Mouse (Mus musculus) natural killer cell, adult 2 months (primary cell): ENCODE measurements around the gene Cldn4.

Experiments
- DNase-seq, 2 experiments: peaks; one replicate each; pipeline ENCODE4 v3.0.0; 2022; ENCODE audit warnings: low spot score in 2 of 2

The Cldn4 gene

DNA sequence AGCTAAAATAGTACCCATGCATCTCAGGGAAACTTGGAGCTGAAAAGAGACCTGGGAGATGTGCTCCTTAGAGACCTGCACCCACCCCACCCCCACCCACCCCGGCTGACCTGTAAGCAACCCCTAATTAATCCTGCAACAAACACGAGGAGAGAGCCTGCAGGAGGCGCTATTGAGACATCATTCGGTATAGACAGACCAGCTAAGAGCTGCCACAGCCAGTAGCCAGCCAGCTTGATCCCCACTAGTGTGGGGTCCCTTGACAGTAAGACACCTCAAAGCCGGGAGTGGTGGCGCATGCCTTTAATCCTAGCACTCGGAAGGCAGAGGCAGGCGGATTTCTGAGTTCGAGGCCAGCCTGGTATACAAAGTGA, 13.8 kb downstream of the Cldn4 start:
- peak; percentile 72 to 74 for DNase-seq

DNA sequence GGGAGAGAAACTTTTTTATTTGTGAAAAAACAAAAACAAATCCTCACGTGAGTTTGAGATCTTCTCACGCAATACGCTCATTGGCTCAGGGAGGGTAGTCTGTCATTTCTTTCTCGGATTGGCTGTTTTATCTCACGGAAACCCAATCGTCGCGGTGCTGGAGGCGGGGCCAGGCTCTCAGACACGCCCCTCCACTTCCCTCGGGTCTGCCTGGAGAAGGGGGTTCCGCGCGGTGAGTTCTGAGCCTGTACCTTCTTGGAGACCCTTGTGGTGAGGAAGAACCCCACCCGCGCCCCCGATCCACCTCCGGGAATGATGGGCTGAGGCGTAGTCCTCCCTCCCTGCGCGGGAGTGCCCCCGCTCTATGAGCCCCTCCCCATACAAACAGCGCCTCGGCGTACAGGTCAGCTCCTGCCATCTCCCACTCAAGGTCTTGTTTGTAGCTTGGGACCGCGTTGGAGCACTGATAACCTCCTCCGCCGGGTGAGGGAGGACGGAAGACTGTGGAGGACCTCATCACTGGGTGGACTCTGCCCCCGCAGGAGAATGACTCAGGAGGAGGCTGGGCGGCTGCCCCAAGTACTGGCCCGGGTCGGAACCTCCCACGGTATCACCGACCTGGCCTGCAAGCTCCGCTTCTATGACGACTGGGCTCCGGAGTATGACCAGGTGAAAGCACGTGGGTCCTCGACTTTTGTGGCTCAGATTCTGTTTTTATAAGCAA, 14.4 kb downstream of the Cldn4 start, which contains the start of gene Mettl27:
Mettl27 (plus strand) TSS at position 190 of the 724 bp plus-strand sequence.
- peak; percentile 81 to 85 for DNase-seq

DNA sequence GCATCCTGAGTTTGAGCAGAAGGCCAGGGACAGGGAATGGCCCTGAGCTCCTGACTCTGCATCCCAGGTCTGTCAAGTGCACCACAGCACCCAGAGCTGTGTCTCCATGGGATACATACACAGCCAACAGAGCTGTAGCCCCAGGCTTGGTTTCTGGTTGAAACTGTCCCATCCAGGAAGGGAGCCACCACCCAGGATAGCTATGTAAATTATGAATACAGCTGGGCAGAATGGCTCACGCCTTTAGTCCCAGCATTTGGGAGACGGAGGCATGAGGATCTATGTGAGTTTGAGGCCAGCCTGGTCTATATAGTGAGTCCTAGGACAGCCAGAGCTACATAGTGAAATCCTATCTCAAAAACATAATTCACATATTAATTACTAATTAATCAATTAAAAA, 16.7 kb downstream of the Cldn4 start:
- no peak for DNase-seq

GRCm38 (mm10) chr5:134926726-134927125, 20.0 kb downstream of the Cldn4 start:
- DNase-seq = no peak

- DNase-seq = no peak
These were observed 23.6 kb downstream of the Cldn4 start for GRCm38 (mm10) chr5:134923141-134923540.

DNA sequence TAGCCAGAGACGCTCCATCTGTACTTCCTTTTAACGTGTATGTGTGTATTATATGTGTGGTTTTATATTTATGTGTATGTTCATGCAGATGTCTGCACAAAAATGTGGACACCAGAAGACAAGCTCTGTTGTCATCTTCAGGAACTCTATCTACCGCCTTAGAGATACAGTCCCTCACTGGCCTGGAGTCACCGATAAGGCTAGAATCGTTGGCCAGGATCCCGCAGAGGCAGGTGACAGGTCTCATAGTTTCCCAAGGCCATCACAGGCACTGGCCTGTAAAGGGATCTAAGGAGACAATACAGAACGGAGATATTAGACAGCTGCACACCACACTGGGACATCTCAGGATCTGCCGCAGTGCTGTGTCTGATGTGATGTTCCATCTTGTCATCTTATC, 25.6 kb downstream of the Cldn4 start:
- DNase-seq = no peak

DNA sequence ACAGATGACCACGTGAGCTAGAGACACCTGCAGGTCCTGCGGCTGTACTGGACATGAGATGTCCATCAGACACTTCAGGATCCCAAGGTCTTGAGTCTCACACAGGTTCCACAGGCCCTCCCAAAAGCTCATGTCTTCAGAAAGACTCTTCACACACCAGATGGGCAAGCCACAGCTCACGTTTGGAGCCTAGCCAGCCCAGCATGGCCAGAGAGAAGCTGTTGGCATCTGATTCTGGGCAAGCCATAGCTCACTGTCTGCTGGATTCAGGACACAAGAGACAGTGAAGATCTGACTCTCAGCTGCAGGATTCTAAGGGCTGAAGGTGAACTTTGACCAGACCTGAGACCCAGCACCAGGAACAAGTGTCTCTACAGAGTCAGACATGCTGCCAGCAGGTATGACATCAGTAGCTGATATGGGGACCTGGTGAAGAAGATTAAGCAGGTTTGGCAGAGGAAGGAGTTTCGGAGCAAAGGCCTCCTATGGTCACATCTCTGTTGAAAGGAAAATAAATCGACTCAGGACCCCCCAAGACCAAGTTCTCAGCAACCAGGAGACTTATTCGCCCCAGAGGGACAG, 26.5 kb downstream of the Cldn4 start:
- DNase-seq = no peak

GRCm38 (mm10) chr5:134919097-134919496, 27.6 kb downstream of the Cldn4 start:
- no peak for DNase-seq

DNA sequence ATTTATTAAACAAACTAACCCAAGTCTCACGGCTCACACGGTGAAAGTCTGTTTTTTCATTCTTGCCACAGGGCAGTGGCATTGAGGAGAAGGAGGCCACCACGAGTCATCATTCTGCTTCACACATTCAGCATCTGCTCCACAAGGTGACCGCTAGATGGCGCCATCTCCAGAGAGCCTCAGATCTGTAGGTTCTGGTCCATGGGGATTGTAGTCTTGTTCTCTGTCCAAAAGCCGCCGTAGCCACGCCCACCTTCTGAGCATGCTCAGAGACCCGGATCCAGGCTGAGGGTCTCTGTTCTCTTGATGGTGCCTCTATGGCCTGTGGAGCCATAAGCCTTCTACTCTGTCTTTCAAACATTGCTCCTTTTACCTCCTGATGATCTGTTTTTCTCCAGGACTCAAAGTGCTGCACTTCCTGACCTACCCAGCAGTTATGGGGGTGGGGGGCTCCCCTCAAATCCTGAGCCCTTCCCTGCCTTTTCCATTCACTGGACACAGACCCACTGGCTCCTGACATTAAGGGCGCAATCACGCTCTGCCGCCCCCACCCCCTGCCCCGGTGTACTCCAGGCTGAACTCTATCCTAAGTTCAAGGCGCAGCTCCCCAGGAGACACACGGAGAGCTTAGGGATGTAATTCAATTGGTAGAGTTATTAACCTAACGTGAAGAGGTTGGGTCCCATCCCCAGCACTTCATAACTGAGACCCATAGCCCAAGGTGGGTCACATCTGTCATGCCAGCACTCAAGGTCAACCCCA, 28.5 kb downstream of the Cldn4 start:
- peak; percentile 57 to 62 for DNase-seq

GRCm38 (mm10) chr5:134915311-134915710, 31.4 kb downstream of the Cldn4 start, which contains the start of gene Cldn13:
TSS of gene Cldn13 (minus strand) at chr5:134915526.
- no peak for DNase-seq

DNA sequence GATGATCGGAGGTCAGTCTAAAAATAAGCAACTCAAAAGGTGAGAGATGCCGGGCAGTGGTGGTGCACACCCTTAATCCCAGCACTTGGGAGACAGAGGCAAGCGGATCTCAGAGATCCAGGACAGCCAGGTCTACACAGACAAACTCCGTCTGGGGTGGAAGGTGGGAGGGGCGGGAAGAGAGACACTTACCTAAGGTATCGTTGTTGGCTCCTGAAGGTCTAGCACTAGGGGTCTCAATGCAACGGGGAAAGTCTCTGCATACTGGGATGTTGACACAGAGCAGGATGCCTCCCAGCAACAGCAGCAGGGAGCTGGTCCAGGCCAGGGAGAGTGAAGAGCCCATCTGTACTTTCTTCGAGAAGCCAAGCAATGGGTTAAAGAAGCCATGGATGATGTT, 32.2 kb downstream of the Cldn4 start:
- no peak for DNase-seq

GRCm38 (mm10) chr5:134913753-134914152, 33.0 kb downstream of the Cldn4 start:
- DNase-seq = no peak

- no peak for DNase-seq
These were observed 33.4 kb downstream of the Cldn4 start for GRCm38 (mm10) chr5:134913352-134913751.

GRCm38 (mm10) chr5:134911901-134912300, 34.8 kb downstream of the Cldn4 start:
- no peak for DNase-seq

GRCm38 (mm10) chr5:134907135-134907534, 39.6 kb downstream of the Cldn4 start:
- DNase-seq = peak; percentile 52 to 75

GRCm38 (mm10) chr5:134906633-134907032, 40.1 kb downstream of the Cldn4 start, which contains the start of gene Tmem270:
TSS of gene Tmem270 (minus strand) at chr5:134906733.
- DNase-seq = no peak

- DNase-seq = no peak
These were observed 45.1 kb downstream of the Cldn4 start for GRCm38 (mm10) chr5:134901644-134902027.

DNA sequence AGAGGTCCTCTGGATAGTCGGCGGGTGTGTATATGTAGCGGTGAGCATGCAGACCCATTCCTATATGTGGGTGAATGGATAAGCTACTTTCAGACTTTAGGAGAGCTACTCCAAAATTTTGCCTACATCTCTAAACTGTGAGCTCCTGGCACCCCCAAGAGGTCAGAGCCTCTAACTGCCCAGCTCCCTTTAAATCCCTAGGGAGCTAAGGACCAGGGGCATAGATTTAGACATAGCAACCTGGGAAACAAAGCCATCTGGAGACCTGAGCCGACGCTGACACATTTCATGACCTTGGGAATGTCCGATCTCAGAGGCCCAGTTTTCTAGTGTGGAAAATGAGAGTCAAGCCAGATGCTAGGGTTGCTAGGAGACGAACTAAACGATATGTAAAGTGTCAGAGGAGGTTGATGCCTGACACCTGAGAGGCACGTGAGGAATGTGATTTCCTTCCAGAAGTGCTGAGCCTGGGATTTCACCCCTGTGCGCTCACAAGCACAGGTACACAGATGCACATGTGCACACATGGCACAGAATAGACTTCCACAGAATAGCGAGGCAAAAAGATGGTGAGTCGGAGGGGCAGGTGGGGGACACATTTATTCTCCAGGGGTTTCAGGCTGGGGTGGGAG, 45.6 kb downstream of the Cldn4 start:
- no peak for DNase-seq

DNA sequence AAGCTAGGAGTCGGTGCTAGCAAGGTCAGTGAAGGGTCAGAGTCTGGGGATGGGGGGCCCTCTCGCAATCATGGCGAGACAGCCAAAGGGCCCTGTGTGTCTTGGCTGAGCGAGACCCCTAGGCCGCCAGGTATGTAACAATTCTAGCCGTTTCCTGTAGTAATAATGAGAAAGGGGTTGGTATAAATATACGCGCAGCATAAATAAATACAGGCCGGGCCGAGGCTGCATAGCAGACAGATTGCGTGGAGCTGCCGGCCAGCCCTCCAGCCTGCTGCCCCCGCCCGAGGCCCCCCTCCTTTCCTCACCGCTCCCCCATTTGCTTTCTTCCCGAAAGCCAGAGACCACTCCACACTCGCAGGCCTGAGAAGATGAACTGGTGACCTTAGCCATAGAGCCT, 49.1 kb downstream of the Cldn4 start:
- DNase-seq = no peak

DNA sequence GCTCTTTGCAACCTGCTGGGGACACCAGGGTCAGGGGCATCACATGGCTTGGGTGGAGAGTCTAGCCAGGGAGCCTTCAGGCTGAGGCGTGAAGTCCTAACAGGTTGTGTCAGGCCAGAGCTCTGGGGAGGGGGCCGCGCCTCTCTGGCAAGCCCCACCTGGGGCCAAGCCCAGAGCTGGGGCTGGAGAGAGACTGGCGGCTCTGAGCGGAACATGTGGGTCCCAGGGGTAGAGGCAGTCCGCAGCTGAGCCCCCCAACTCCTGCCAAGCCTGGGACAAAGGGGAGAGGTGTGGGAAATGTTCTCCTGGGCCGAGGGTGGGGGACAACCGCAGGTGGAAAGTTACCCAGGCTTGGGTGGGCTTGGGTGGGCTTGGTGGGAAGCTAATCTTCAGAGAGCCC, 49.8 kb downstream of the Cldn4 start:
- DNase-seq = no peak

DNA sequence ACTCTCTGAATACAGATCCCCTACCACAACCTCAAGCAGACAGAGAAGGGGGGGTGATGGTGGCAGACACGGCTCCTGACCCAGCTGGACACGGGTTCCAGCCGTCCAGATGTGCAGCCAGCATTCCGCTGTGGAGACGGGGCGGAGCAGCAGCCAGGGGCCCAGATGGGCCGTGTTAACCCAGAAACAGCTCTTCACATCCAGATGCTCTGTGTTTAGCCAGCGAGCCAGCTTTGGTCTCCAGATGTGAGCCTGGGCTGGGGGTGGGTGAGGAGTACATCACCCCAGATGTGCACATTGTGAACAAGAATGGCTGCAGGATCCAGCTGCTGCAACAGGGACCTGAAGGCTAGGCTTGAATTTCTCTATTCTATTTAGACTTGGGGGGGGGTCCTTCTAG, 51.4 kb downstream of the Cldn4 start:
- DNase-seq = no peak
